Mouse (Mus musculus): ENCODE measurements around the gene Adamts12.

The Adamts12 gene

GRCm38 (mm10) chr15:11064558-11065411 lies at the start of gene Adamts12:
Adamts12 (plus strand) TSS chr15:11064790.
- peak in 1 of 2 experiments; percentile 2 for DNase-seq

- DNase-seq = no peak
Measured at GRCm38 (mm10) chr15:11014931-11015330, 49.7 kb upstream of the Adamts12 start.

GRCm38 (mm10) chr15:11026801-11027561 lies 37.6 kb upstream of the Adamts12 start:
- no peak for DNase-seq

DNA sequence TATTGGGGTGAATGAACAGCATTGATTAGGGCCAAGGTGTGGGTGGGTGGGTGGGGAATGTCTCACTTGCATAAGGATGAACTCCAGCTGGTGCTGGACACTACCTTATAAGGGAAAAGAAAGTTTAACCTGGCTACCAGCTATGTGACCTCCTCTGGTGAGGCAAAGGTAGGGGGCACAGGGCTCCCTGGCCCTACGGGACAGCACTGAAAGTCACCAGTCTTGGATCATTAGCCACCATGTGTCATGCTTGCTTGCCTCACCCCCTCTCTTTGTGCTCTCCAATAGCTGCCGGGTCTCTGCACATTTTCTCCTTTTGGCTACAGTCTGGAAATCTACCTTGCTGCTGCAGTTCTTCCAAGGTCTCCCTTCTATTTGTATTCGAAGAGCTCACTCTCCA lies 34.4 kb upstream of the Adamts12 start:
- no peak for DNase-seq

DNA sequence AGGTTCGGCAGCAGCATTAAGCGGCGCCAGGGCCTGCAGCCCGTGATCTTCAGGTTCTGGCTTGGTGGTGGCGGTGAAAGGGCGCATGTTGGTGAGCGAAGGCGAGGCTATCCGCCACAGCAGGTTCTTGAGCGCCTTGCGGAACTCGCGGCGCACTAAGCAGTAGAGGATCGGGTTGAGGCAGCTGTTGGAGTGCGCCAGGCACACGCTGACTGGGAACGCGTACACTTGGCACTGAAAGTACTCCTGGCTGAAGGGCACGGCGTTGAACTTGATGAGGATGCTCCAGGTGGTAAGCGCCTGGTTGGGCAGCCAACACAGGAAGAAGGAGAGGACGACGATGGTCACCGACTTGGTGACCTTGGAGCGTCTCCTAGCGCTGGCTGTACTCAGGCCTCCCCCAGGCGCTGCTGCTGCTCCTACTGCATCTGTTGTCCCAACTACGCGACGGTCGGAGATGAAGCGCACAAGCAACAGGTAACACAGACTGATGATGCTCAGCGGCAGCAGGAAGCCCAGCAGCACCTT lies 28.6 kb upstream of the Adamts12 start:
- no peak for DNase-seq

GRCm38 (mm10) chr15:11036535-11037375 lies 27.8 kb upstream of the Adamts12 start:
- no peak for DNase-seq

DNA sequence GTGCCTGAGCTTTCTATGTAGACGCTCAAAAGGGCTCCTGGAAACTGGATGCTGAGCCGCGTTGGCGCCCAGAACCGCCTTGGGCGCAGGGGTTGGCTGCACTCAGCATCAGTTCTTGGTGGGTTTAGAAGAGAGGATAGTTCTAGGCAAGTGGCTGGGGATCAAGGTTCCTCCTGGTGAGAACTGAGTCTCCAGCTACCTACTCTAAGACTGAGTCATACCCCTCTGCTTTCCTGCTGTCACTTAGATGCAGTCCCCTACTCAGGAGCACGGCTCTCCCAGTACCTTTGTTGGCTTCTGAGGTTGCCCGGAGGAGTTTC lies 27.3 kb upstream of the Adamts12 start:
- DNase-seq = no peak

- no peak for DNase-seq
Measured at GRCm38 (mm10) chr15:11037711-11038110, 26.9 kb upstream of the Adamts12 start, which contains the start of gene Rxfp3. Rxfp3 (minus strand) TSS chr15:11037991.

GRCm38 (mm10) chr15:11038476-11038875 lies 26.1 kb upstream of the Adamts12 start:
- DNase-seq = no peak

- DNase-seq = no peak
Measured at GRCm38 (mm10) chr15:11040067-11040466, 24.5 kb upstream of the Adamts12 start.

DNA sequence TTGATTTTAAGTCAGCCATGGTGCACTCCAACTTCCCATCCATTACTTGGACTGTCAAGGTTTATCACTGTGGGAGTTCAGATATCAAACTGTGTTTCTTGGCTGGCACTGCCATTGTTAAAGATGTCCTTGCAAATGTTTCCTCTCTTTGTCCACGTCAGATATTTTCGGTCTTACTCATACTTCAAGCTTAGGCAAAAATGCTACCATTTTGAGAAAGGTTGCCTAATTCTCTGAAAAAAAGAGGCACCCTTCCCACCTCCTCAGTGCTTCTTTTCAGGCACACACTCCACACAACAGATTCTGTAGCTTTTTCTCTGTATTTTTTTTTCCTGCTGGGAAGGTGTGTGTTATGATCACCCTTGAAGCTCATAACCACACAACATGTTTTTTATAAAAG lies 23.4 kb upstream of the Adamts12 start:
- DNase-seq = no peak

DNA sequence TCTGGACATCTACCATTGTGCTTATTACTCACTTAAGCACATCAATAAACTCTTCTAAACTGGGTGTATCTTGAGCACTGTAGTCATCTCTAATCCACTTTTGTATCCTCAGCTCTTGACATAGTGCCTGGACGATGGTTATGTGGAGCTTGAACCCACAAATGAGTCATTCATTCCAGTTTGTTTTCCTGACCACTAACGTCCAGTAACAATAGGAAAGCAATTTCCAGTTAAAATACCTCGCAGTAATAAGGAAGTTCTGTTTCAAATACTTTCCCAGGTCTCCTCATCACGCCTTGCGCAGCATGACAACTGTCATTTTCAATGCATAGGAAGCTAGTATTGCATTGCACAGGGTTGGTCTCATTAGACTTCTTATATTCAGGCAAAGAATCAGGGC lies 21.8 kb upstream of the Adamts12 start:
- no peak for DNase-seq

- DNase-seq = no peak
Measured at GRCm38 (mm10) chr15:11053678-11054439, 10.7 kb upstream of the Adamts12 start.

- DNase-seq = no peak
Measured at GRCm38 (mm10) chr15:11054440-11055080, 10.0 kb upstream of the Adamts12 start.

- DNase-seq = no peak
Measured at GRCm38 (mm10) chr15:11062903-11063302, 1.7 kb upstream of the Adamts12 start.

GRCm38 (mm10) chr15:11064160-11064557 lies 431 bp upstream of the Adamts12 start:
- DNase-seq = no peak

DNA sequence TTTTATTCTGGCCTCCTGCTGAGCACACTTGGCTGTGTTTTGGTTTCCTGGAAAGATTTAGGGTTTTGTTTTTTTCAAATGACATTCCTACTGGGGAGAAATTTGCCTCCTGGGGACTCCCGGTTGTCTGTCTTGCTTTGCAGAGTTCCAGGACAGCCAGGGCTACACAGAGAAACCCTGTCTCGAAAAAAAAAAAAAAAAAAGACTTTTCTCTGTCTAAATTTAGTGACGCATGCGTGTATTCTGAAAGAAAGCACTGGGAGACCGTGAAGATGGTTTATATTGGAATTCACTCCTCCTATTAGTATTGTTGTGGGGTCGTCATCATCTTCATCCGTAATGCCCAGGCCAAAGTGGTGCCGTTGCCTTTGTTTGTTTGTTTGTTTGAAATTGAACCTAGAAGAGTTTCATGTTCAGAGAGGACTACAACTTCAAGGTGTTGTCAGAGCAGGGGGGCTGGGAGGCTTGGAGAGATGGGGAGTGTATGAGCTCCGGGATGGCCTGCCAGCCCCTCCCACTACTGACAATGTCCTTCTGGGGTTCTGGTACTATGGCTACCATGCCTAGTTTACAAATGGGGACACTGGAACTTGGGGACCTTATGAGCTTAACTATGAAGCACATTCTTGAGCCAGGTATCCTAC lies 1.1 kb downstream of the Adamts12 start:
- no peak for DNase-seq

GRCm38 (mm10) chr15:11066299-11066698 lies 1.7 kb downstream of the Adamts12 start:
- no peak for DNase-seq

- DNase-seq = no peak
Measured at GRCm38 (mm10) chr15:11067891-11068290, 3.3 kb downstream of the Adamts12 start.

DNA sequence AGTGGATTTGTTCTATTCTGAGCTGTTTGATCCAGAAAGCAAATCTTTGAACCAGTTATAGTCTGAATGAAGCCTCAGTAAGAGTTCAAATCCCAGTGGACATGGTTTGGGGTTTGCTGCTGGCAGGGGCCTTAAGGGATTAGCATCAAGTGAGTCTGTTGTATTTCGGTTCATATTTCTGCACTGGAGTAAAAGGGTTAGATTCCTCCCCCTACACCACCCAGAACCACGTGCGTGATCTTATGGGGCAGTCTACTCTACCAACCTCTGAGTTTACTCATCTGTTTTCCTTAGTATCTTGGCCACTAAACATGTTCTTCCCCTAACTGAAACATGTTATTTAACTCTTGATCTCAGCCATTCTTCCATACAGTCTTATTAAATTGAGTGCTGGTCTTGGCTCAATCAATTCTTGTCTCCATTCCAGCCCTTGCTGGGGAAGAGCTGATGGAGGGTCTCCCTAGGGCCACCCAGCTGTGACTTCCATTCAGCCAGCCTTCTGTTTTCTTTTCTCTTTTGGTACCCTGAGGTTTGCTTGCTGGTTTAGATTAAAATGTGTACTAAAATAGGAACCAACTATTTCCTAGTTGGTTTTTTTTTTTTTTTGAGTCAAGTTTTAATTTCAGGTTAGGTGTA lies 11.3 kb downstream of the Adamts12 start:
- no peak for DNase-seq

Data from thymus, adult 18-20 months (tissue).